Mouse (Mus musculus) cerebellum, postnatal 10 days (tissue): ENCODE measurements around the gene Gtpbp10.

Experiments
- DNase-seq, 2 experiments: peaks; one replicate each; pipeline ENCODE4 v3.0.0; 2021; ENCODE audit warnings: mixed read lengths in 2 of 2

Gene Gtpbp10

GRCm38 (mm10) chr5:5559079-5559740 is at the start of gene Gtpbp10:
TSS of gene Gtpbp10 (minus strand) at chr5:5559538.
- DNase-seq: peak; percentile 97

DNA sequence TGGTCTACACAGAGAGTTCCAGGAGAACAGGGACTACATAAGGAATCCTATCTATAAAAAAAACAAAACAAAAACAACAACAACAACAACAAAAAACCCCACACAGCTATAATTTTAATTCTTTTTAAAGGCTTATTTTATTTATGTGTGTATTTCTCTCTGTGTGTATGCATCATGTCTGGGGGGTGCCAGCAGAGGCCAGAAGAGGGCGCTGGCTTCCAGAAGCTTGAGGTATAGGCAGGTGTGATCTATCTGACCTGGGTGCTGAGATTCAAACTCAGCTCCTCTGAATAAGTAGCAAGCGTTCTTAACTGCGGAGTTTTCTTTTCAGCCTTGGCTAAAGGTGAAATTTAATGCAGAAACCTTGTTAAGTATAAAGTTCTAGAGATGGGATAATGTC is 28.3 kb upstream of the Gtpbp10 start:
- no peak for DNase-seq

DNA sequence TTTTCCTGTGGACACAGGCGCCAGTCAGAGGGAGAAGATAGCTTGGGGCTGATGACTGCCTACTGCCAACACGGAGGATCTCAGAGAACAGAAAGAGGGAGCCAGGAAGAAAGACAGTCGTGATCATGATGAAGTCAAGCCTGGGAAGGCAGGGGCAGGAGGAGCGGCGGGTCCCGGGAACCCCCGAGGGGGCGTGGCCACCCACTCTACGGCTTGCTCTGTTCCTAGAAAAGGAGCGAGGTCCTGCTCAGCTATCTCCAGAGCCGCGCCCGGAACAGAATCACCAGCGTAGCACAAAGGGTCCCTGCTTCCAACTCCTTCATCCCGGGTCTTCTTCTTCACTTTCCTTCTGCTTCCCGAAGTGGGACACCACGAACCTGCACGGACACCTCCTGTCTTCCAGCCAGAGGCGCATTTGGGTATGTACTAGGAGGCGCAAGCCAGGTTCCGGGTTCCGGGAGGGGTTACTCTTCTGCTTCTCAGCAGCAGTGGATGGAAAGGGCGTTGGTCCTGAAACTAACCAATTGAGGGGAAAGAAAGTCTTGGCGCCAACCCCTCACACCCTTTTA is 14.5 kb upstream of the Gtpbp10 start, which contains the start of gene Gm8773:
Gene Gm8773 (plus strand): TSS at position 51 of the 569 bp plus-strand sequence.
- peak; percentile 58 to 66 for DNase-seq

DNA sequence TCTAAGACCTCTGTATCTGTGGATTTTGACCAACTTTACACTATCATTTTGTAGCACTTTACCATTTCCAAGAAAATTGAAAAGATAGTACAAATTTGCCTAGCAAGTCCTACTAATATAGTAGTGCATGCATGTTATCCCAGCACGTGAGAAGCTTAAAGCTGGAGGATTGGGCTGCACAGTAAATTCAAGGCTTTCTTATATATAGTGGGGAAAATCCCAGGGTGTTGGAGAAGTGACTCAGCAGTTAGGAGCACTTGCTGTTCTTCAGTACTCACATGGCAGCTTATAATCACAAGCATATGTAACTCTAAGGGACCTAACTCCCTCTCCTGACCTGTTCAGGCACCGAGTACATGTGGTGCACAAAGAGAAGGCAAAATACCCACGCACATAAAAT is 3.1 kb upstream of the Gtpbp10 start:
- no peak for DNase-seq

DNA sequence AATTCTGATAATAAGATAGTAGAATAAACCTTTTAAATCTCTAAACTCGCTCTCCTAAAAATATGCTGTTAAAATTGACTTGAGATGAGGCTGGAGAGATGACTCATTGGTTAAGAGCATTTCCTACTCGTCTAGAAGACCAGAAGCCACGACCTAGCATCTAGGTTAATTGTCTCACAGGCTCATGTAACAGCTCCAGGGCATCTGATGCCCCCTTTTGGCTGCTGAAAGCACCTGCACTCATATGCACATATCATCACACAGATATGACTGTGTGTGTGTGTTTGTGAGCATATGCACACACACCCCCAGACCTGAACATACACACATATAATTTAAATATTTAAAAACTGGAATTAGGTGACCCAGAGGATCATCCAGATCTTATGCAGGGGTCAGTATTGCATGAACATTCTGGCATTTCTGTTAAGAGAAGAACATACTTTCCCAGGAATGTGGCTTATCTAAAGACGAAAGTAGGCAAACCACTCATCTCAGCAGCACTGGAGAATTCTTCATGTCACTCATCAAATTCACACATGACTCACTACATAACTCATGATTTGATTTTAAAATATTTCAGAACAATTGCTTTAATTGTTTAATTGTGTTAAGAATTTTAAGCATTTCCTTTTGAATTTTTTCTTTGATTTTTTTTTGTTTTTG is 1.8 kb upstream of the Gtpbp10 start:
- DNase-seq: no peak

DNA sequence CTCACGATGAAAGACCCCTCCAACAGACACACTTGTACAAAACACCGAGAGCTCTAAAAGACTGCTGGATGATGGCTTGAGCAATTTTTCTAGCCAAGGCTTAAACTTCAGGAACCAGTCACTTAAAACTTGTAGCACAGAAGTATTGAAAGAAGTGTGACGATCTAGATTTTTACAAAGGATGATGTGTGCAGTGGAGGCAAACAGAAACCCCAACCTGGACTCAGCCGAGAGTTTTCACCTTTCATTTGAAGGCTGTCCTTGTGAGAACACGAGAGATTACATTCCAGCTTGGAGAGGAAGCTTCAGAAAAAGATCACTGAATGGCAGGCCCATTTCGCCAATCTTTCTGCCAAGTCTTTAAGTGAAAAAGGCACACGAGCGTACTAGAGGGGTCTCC is 460 bp upstream of the Gtpbp10 start:
- no peak for DNase-seq

DNA sequence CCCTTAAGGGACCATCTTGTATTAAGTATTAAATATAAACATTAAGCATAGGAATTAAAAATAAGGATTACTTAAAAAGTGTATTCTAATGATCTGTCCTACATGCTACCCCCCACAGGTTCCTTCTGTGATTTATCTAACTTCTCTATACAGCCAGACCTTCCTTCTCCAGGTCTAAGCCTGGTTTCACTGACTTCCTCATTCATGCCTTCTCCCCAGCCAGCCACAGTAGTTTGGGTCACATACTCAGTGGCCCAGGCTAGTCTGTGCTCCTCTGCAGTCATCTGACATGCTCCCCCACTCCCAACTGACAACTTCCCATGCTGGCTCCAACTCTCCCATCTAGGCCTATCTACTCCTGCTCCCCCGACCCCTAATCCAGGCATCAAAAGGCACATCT is 8.2 kb downstream of the Gtpbp10 start:
- no peak for DNase-seq

- no peak for DNase-seq
These were observed 19.0 kb downstream of the Gtpbp10 start for GRCm38 (mm10) chr5:5540385-5540784.

DNA sequence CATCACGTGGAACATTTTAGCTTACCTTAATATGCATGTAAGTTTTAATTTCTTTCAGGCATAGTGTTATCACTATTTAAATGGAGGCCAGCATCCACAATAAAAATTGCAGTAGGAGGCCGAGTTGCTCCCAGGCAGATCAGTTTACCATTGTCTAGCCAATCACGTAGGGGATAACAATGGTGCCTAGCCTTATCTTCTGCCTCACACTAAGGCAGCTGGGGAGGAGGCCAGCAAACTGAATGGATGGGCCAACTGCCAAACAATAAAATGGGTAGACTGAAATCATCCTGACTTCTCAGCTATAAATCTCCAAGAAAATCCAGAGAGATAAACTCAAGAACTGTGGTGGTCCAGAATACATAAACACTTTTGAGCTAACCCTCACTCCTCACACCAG is 19.6 kb downstream of the Gtpbp10 start:
- no peak for DNase-seq

- DNase-seq: no peak
These were observed 23.2 kb downstream of the Gtpbp10 start for GRCm38 (mm10) chr5:5536131-5536530.

- DNase-seq: no peak
These were observed 25.5 kb downstream of the Gtpbp10 start for GRCm38 (mm10) chr5:5533656-5534420.

- no peak for DNase-seq
These were observed 43.9 kb downstream of the Gtpbp10 start for GRCm38 (mm10) chr5:5515411-5515810.

- DNase-seq: peak; percentile 99
These were observed 44.9 kb downstream of the Gtpbp10 start, which contains the start of gene Cldn12 for GRCm38 (mm10) chr5:5514196-5515076. TSS of gene Cldn12 (minus strand) at chr5:5514958.

DNA sequence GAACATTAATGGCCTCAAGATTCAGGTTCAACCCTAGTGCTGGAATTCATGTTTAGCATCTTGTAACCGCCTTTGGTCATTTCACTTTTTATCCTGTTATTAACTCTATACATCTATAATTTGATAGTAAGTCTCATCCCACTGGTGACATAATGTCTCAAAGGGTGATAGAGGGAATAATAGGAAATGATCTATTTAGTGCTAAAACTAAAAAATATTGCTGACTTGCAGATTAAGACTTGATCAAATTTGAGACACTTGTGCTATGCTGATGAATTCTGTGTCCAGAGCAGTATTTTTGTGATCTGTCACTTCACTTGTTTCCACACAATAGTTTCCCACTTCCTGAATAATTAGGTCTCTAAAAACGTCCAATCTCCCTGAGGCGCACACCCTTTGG is 47.9 kb downstream of the Gtpbp10 start:
- DNase-seq: no peak

GRCm38 (mm10) chr5:5510989-5511388 is 48.3 kb downstream of the Gtpbp10 start:
- no peak for DNase-seq

- DNase-seq: peak; percentile 60
These were observed 48.9 kb downstream of the Gtpbp10 start for GRCm38 (mm10) chr5:5510304-5510887.

DNA sequence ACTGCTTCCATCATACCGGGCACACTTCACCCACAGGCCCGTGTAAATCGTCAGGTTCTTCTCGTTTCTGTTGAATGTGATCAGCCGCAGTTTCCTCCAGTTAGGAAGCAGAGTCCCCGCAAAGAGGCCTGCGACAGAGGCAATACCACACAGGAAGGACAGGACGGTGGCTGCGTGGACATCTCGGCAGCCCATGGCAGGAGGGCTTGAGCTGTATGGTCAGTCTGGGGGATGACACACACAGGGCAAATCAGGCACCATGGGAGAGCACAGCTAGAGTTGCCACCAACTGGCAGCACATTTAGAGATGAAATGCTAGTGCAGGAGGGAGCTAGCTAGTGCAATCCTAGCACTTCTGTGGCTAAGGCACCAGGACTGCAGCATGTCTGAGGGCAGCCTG is 51.1 kb downstream of the Gtpbp10 start:
- DNase-seq: no peak

DNA sequence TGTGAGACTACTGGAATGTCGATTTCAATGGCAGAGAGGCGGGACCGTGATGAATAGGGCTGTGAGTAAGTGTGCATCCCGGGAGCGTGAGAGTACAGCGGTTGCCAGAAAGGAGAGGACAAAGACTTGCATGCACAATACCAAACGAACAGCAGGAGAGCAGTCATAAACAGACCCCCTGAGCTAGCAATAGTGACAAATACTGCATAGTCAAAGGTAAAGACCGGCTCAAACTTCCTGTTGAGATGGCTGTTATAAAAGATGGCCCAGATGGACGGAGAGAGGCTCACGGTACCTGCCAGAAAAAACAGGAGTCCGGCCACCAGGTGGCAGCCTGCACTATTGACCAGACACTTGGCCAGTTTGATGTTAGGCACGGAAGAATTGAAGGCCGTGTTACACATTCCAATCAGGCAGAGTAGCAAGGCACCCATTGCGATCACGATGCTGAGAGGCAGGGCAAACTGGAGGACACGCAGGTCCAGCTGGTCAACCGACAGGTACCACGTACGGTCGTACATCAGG is 51.6 kb downstream of the Gtpbp10 start:
- DNase-seq: peak; percentile 93 to 95

GRCm38 (mm10) chr5:5504456-5504855 is 54.9 kb downstream of the Gtpbp10 start:
- DNase-seq: peak in 1 of 2 experiments; percentile 23

GRCm38 (mm10) chr5:5503381-5503780 is 56.0 kb downstream of the Gtpbp10 start:
- peak; percentile 54 to 59 for DNase-seq

DNA sequence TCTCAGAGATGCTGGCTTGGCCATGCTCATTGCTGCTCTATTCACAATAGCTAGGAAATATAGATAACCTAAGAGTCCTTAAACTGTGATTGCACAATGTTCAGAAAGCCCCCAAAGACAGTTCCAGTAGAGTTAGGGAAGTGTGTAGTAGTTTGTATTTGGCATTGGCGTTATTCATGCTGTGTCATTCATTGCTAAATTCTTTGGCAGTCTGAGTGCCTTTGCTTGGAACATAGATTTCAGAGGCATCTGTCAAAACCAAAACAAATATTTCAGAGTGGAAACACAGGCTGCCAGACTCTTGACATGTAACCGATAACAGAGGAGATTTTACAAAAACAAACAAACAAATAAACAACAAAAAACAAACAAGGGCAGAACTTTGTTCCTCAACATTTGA is 57.8 kb downstream of the Gtpbp10 start:
- DNase-seq: peak in 1 of 2 experiments; percentile 32

DNA sequence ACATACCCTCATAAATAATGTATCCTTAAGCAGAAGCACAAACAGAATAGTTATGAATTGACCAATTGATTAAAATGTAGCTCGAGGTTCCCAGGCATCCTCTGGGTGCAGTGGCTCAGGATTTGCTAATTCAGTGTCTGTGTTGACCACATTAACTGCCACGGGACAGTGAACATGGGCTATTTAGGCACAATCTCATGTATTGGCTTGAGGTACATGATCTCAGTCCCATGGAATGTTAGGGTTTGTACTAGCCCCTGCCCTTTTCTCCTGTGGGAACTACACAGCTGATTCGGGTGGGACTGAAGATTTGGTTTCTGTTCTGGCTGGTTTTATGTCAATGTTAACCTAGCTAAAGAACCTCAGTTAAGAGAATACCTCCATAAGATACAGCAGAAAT is 62.9 kb downstream of the Gtpbp10 start:
- no peak for DNase-seq
